Mouse (Mus musculus) pancreas, adult 10 weeks (tissue): Measurements from ENCODE around the gene Gpd1l. TPM values are rescaled to one million over a fixed set of nuclear protein-coding genes. Genes with fewer than 3 reads are reported as not detected.

Experiments used
- polyA plus RNA-seq: library from polyadenylated mRNA; stranded (reverse); fragments of 350-450 nt; fragmentation: Illumina TruSeq; extraction: RNeasy Lipid Tissue Mini Kit (QIAGEN cat#74804); gene quantifications from one replicate; pipeline ENCODE4 v1.2.3, GENCODE M21; 2015; ENCODE audit warnings: low read depth, low replicate concordance; ENCODE audit not compliant: insufficient read depth

Gpd1l gene
- polyA plus RNA-seq = 6.7 TPM

DNA sequence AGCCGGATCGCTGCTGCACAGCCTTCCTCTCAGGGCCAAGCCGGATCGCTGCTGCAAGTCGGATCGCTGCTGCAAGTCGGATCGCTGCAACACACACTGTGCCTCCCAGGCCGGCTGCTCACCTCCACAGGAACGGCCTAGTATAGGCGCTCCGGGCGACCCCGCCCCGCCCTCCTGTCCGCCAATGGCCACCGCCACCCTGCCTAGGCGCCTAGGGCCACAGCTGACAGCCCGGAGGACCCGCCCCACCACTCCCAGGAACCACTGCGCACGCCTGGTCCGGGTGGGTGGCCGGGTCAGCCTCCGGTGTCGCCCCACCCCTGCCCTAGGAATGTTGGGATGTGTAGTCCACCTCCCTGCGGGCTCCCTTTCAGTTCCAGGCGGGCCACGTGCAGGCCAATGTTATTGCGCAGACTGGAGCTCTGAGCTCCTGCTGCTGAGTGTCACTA is at the start of gene Gpd1l:
Gene Gpd1l, minus strand, starts transcription at position 265 of the 449 bp plus-strand sequence.

DNA sequence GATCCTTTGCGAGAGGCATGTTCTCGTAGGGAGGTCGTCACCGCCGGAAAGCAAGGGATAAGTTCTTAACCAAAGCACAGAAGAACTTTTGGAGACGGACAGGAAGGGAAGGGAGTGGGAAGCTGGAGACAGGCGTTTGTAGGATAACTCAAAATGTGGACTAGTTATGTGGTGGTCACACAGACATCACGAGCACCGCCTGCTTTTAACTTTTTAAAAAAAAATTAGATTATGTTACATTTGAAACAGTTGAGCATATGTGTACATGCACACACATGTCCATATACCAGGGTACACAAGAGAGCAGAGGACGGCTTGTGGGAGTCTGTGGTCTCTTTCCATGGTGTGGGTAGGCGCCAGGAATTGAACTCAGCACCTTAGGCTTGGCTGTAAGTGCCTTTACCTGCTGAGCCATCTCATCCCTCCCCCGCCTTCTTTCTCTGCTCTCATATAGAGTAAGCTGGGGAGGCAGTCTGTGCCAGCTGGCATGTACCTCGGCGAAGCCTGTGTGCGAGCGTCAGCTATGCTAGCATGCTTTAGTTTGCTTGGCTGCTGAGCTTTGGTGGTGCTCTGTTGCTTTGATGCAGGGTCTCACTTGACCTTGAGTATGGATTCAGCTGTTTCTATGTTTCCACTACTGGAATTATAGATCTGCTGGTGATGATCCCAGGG is 49.0 kb upstream of the Gpd1l start, which contains the start of gene Rps27rt:
Gene Rps27rt, minus strand, starts transcription at position 51 of the 672 bp plus-strand sequence.

DNA sequence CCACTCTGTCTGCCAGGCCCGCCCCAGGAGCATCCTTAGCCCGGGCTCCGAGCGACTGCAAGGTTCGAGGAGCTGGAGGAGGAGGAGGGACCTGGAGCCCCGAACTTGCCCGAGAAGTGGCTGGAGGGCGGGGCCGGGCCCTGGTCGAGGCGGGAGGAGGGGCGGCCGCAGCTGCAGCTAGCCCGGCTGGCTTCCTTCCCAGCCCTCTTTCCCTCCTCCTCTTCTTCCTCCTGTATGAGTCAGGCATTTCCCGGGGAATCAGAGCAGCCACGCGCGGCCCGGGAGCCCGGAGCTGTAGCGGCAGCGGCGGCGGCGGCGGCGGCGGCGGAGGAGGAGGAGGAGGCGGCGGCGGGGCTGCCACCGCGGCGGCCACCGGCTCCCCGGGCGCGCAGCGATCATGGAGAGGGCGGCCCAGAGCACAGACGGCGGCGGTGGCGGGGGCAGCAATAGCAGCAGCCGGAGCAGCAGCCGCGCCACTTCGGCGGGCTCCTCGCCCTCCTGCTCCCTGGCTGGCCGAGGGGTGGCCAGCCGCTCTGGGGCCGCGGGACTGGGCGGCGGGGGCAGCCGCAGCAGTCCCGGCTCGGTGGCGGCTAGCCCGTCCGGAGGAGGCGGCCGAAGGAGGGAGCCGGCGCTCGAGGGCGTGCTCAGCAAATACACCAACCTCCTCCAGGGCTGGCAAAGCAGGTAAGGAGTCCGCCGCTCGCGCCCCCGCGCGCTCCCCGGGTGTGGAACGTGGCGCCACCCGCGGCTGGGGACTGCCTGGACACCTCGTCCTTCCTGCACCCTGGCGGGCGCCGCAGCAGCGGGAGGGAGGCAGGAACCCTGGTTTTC is 44.7 kb upstream of the Gpd1l start, which contains the start of gene Osbpl10:
Gene Osbpl10, plus strand, starts transcription at position 289 of the 831 bp plus-strand sequence.

Other genes starting within 250 kb of the Gpd1l start
- 6.9 TPM for gene Dync1li1, start 245.2 kb downstream of the Gpd1l start, polyA plus RNA-seq
- gene Cmtm6, start 202.9 kb downstream of the Gpd1l start, polyA plus RNA-seq = 12.1 TPM
- gene Cmtm7, start 152.1 kb downstream of the Gpd1l start, polyA plus RNA-seq = 6.4 TPM
- gene Cmtm8, start 89.8 kb downstream of the Gpd1l start, polyA plus RNA-seq = 8.9 TPM
- gene Osbpl10, start 44.6 kb upstream of the Gpd1l start, polyA plus RNA-seq = 1.2 TPM
- 46.4 TPM for gene Rps27rt, start 48.8 kb upstream of the Gpd1l start, polyA plus RNA-seq